ENCODE assay signal across 21 mouse cellular contexts in genomic region chr6:31098106-31098505, GRCm38 (mm10).
A peak's percentile ranks its signal among the peaks of the same experiment; 100 is the strongest.
DNase-seq lines count a peak whose midpoint lies in the region; ATAC-seq and TF ChIP-seq lines count a peak whose summit lies in the region.
"Had no signal": no experiment of that assay in that cellular context is flagged by ENCODE, and none has a peak within 500 bp of the region (broad histone marks: within the 10 kb centered on the region; RNA-seq: fewer than 3 reads in every experiment).

No protein-coding gene starts in this region.

- ATAC-seq in forebrain, embryonic 11.5 days (replicated peaks; ENCODE audit: low FRiP score), result no peak
- no peak for ATAC-seq in forebrain, embryonic 15.5 days (replicated peaks)
- ATAC-seq: activated CD4-positive, CD25-positive, alpha-beta regulatory T cell, adult 4 months; hindbrain, postnatal 0 days; Patski had no signal

- no peak for TF ChIP-seq CTCF in layer of hippocampus, adult 2 months (conservative IDR thresholded peaks at IDR 0.05)
- TF ChIP-seq CTCF in brain, embryonic 14.5 days (IDR thresholded peaks at IDR 0.05; ENCODE audit: borderline replicate concordance, extremely low read depth, insufficient read depth, insufficient read length), result no peak

- peaks cover 19% of the 10 kb centered on the region for H3K4me1 ChIP-seq in forebrain, embryonic 11.5 days (replicated peaks; ENCODE audit: control insufficient read depth, insufficient read depth, low read length)
- H3K4me1 ChIP-seq in forebrain, embryonic 15.5 days, result peaks cover 33% of the 10 kb centered on the region

- H3K9ac ChIP-seq in forebrain, embryonic 11.5 days (ENCODE audit: low read length), result no peak overlapping the region
- H3K9ac ChIP-seq in forebrain, embryonic 15.5 days (replicated peaks), result no peak overlapping the region
- H3K9ac ChIP-seq: embryonic facial prominence, embryonic 13.5 days; heart, embryonic 13.5 days had no signal

- TF ChIP-seq POLR2A in brain, embryonic 14.5 days (IDR thresholded peaks at IDR 0.05; ENCODE audit: borderline replicate concordance, extremely low read depth, insufficient read depth, insufficient read length, poor library complexity, severe bottlenecking), result no peak

- H3K9me3 ChIP-seq in forebrain, embryonic 11.5 days (ENCODE audit: control insufficient read depth, low read length), result no peaks in the 10 kb centered on the region
- no peaks in the 10 kb centered on the region for H3K9me3 ChIP-seq in forebrain, embryonic 15.5 days
- H3K9me3 ChIP-seq: embryonic facial prominence, embryonic 13.5 days; heart, embryonic 13.5 days had no signal

- H3K36me3 ChIP-seq in forebrain, embryonic 11.5 days (ENCODE audit: control insufficient read depth, insufficient read depth, low read length), result no peaks in the 10 kb centered on the region
- no peaks in the 10 kb centered on the region for H3K36me3 ChIP-seq in forebrain, embryonic 15.5 days
- H3K36me3 ChIP-seq: embryonic facial prominence, embryonic 13.5 days; heart, embryonic 13.5 days had no signal

- 55% methylated on average over 5 of the region's 5 CpGs for WGBS in forebrain, embryonic 11.5 days
- 30% methylated on average over 5 of the region's 5 CpGs for WGBS in forebrain, embryonic 15.5 days

- H3K27ac ChIP-seq in layer of hippocampus, adult 2 months, result peak overlapping the region; percentile 72
- peak overlapping the region; percentile 48; the same call in 1 of the 2 replicates for H3K27ac ChIP-seq in forebrain, embryonic 11.5 days (ENCODE audit: low read depth, low read length)
- H3K27ac ChIP-seq in forebrain, embryonic 15.5 days (replicated peaks), result 0 out of 2 replicates have a peak overlapping the region, but pooled peaks have one; percentile 18
- H3K27ac ChIP-seq: embryonic facial prominence, embryonic 13.5 days; heart, embryonic 13.5 days had no signal

- DNase-seq in layer of hippocampus, adult 2 months (ENCODE audit: low spot score in 2 of 2), result no peak
- DNase-seq in layer of hippocampus, adult 9-11 months, result no peak
- DNase-seq in brain, embryonic 14.5 days (ENCODE audit: low read depth), result peak; percentile 81
- no peak for DNase-seq in forebrain, embryonic 11.5 days (ENCODE audit: low spot score)
- DNase-seq in thymus, postnatal 10 days (ENCODE audit: low spot score in 2 of 2), result no peak
- no peak for DNase-seq in urinary bladder, adult 18-20 months (ENCODE audit: low spot score in 2 of 2)
- DNase-seq: adrenal gland, postnatal 25 days; cerebellum, adult 11 months; cerebellum, adult 8-10 months; cerebellum, postnatal 36 days; gastrocnemius, postnatal 36 days; heart, adult 11 months; heart, postnatal 36 days; kidney, adult 11 months had no signal

- H3K4me3 ChIP-seq in layer of hippocampus, adult 2 months, result no peak overlapping the region
- H3K4me3 ChIP-seq in forebrain, embryonic 11.5 days (ENCODE audit: low read depth, low read length), result no peak overlapping the region
- H3K4me3 ChIP-seq in forebrain, embryonic 15.5 days, result no peak overlapping the region
- H3K4me3 ChIP-seq: embryonic facial prominence, embryonic 13.5 days; heart, embryonic 13.5 days had no signal

- H3K4me2 ChIP-seq in forebrain, embryonic 11.5 days (ENCODE audit: low read depth, low read length, severe bottlenecking), result no peak overlapping the region
- no peak overlapping the region for H3K4me2 ChIP-seq in forebrain, embryonic 15.5 days (replicated peaks)
- H3K4me2 ChIP-seq: embryonic facial prominence, embryonic 13.5 days; heart, embryonic 13.5 days had no signal

- no peaks in the 10 kb centered on the region for H3K27me3 ChIP-seq in forebrain, embryonic 11.5 days (ENCODE audit: control insufficient read depth, insufficient read depth, low read length)
- H3K27me3 ChIP-seq in forebrain, embryonic 15.5 days, result no peaks in the 10 kb centered on the region
- H3K27me3 ChIP-seq: CH12.LX; embryonic facial prominence, embryonic 13.5 days; heart, embryonic 13.5 days; Patski had no signal

Comparison
In these comparisons a context has a peak if more than half of its experiments do, and no peak if none do; other contexts are left out.
1. H3K27ac ChIP-seq: peak in every context shown above with its lines; median percentile 72 in layer of hippocampus, adult 2 months; 48 in forebrain, embryonic 11.5 days; 18 in forebrain, embryonic 15.5 days.